Mouse (Mus musculus) gastrocnemius, adult 2 months (tissue): ENCODE data around the gene Sun2. TPM values are rescaled to one million over a fixed set of nuclear protein-coding genes. Genes with fewer than 3 reads are reported as not detected.
A peak's percentile ranks its signal among the peaks of the same experiment; 100 is the strongest.

Experiments used
- DNase-seq: peaks from one replicate; pipeline ENCODE4 v3.0.0; 2022
- H3K27ac ChIP-seq: fragments of 200-600 bp; 2 replicates; pipeline ENCODE4 v1.8.1; 2022; ENCODE audit warnings: mild to moderate bottlenecking
- H3K4me3 ChIP-seq: fragments of 200-600 bp; 2 replicates; pipeline ENCODE4 v1.8.1; 2022; ENCODE audit warnings: mild to moderate bottlenecking, moderate library complexity
- CTCF ChIP-seq: fragments of 200-600 bp; IDR thresholded peaks from 2 replicates; pipeline ENCODE4 v1.8.1; 2022; ENCODE audit warnings: antibody characterized with exemption, mild to moderate bottlenecking, moderate library complexity
- intact Hi-C: fragments of 180-260 bp; cut with DNase I; formaldehyde crosslinking; loops from one replicate; pipeline ENCODE4 v1.15.1; 2025
- total RNA-seq, 2 experiments: library from RNA; stranded (reverse); gene quantifications; 2 replicates each; pipeline ENCODE4 v1.2.3; 2021

Sun2 gene
- total RNA-seq, 2 experiments from 2014 or later: 88.4 to 92.5 TPM

DNA sequence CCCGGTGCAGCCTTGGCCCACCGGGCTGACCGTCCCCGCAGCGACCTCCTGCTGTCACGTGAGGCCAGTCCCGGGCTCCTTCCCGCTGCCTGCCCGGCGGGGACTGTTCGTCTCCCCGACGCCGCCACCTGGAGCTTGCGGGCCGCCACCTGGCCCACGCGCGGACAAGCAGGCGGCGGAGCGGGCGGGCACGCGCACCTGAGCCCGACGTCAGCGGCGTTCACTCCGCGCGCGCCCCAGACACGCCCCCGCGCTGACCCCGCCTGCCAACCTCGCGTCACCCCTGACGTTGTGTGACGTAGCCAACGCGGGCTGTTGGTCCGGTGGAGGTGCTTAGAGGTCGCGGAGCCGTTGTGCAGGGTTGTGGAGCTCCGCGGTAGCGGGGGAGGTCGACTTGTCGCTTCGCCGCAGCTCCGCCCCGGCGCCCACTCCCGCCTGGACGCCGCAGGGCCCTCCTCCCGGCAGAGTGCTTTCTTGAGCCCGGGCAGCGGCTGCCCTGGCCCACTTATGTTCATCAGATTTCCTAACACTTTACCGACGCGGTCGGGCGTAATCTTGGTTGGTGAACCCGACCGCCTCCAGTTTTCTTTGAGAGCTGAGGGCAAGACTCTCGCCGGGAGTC lies 54.6 kb downstream of the Sun2 start, which contains the start of gene Josd1:
TSS of gene Josd1 (minus strand) at position 274 of the 622 bp plus-strand sequence.
- intact Hi-C loops: loop anchor here (10.0 kb wide), 1 partner anchor 143 kb away; the partner anchor contains the start of gene Ddx17
- Histone ChIP-seq H3K4me3 (peak within 1 kb of the TSS; percentile 90), H3K27ac (peak within 1 kb of the TSS; percentile 98)
- peak; percentile 98 for DNase-seq
- no peak for TF ChIP-seq CTCF

DNA sequence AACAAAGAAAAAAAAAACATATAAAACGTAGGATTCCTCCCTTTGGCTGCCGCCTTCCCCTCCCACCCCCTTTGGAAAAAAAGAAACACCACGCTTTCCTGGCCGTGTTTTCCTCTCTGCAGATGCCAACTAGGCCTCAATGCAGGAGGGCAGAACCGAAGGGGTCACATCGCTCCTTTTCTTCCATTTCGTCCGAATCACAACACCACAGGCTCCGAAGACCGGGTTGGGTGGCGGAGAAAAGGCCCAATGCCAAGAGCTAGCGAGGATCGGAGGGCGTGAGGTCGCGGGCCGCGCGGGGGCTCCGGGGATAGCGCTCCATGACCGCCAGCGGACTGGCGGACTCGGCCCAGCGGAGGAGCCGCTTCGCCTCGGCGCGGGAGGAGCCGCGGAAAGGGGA lies 55.2 kb downstream of the Sun2 start:
- Histone ChIP-seq H3K4me3 (peak overlapping the region; percentile 90), H3K27ac (peak overlapping the region; percentile 98)
- TF ChIP-seq CTCF: no peak
- intact Hi-C loops: loop anchor here (10.0 kb wide), 1 partner anchor 142 kb away; the partner anchor contains the start of gene Ddx17
- DNase-seq: no peak

DNA sequence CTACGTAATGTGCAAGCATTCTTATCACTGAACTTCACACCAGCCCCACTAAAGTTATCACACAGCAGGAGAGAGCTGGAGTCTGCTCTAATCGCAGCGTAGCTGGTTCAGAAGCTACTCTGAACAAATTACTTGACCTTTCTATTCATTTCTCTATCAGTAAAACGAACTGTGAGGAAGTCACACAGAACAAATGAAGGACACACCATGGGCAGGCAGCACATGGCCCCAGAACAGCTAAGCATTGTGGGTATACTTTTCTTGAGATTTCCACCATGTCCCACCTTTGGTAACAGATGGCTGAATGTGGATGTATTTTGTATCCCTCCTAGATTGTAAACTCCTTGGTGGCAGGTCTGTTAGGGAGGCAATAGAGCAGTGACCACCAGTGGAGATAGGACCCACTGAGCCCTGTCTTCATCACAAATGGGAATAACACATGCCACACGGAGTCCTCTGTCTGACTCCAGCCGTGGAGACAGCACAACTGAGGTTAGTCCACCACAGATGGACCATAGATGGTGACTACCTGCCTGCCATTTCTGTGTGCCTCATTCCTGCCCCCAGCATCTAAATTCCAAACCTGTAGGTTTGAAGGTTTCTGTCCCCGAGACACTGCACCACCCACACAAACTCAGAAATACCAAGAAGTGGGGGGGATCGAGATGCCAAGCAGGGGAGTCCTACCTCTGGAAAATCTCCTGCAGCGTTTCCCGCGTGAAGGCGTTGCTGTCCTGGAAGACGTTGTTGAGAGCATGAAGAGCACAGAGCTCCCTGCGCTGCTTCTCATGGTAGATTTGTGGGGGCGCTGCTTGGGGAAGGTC lies 56.1 kb downstream of the Sun2 start:
- TF ChIP-seq CTCF: no peak
- intact Hi-C loops: loop anchor here (10.0 kb wide), 1 partner anchor 141 kb away; the partner anchor contains the start of gene Ddx17
- peak overlapping the region; percentile 90 for H3K4me3 ChIP-seq
- no peak for DNase-seq
- peak overlapping the region; percentile 98 for H3K27ac ChIP-seq

DNA sequence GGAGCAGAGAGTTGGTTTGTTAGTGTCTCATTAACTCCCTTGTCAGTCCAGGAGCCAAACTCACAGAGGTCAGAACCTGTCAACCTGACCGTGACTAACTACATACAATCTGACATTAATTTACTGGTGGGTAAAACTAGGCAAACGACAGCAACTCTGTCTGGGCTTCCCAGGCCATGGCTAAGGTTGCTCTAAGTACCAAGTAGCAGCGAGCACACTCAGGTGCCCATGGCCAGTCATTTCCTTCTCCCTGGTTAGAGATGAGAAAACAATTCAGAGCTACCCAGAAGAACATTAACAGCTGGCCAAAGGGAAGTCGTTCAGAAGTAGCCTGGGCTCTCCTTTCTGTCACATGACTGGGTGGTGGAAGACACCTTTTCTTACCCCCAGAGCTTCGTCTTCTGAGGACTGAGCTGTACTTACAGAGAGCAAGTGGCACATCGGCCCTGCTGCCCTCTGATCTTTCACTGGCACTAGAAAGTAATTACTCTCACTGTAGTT lies 57.1 kb downstream of the Sun2 start:
- H3K4me3 ChIP-seq: peak overlapping the region; percentile 90
- TF ChIP-seq CTCF: no peak
- intact Hi-C loops: loop anchor here (10.0 kb wide), 1 partner anchor 140 kb away; the partner anchor contains the start of gene Ddx17
- H3K27ac ChIP-seq: peak overlapping the region; percentile 98
- DNase-seq: no peak

DNA sequence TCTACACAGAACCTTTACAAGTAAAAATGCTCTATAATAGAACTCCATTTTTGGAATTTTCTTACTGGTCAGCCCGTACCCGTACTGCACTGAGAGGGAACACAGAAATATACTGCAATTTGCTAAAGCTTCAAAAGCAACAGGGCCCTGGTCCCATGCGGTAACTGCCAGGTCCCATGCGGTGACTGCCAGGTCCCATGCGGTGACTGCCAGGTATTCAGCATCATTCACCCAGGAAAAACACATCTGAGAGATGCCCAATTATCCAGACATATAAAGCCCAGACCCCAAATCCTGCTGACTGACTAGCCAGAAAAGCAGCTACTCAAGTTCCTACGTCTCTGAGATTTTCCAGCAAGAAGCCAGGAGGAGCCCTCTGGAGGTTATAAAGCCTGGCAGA lies 57.7 kb downstream of the Sun2 start:
- H3K27ac ChIP-seq: peak overlapping the region; percentile 98
- peak overlapping the region; percentile 90 for H3K4me3 ChIP-seq
- DNase-seq: no peak
- TF ChIP-seq CTCF: no peak
- intact Hi-C loops: loop anchor here (10.0 kb wide), 1 partner anchor 140 kb away; the partner anchor contains the start of gene Ddx17

DNA sequence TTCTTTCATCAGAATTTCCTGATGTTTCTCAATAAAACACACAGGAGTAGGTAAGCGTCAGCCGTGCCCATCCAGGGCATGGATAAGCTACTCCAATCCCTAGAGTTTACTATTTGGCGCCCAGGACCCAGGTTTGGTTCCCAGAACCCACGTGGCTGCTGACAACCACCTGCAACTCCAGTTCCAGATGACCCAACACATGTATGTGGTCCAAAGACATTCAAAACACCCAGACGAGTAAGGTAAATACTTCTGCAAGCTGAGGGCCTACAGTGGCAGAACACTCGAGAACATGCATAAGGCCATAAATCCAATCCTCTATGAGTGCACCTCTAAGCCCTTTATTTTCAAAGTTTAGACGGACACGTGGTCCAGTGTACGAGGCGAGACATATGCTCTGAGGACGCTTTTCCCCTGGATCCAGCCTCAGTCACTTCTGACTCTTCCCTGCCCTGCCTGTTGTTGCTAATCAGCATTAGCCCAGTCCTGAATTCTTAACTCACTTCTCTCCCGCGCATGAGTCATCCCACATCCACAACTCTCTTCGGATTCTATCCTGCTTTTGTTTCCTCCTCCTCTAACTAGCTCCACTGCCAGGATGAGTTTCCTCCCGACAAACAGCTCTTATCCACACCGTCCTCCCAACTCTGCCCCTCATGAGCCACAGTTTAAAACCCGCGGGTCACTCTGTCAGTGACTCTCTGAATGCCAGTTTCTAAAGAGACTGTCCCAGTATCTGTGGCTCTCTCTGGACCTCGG lies 58.5 kb downstream of the Sun2 start:
- peak overlapping the region; percentile 90 for H3K4me3 ChIP-seq
- no peak for TF ChIP-seq CTCF
- intact Hi-C loops: loop anchor here (1.0 to 10.0 kb wide), 2 partner anchors 13 to 139 kb away; partner anchors contain the start of gene Ddx17
- peak overlapping the region; percentile 98 for H3K27ac ChIP-seq
- DNase-seq: no peak

DNA sequence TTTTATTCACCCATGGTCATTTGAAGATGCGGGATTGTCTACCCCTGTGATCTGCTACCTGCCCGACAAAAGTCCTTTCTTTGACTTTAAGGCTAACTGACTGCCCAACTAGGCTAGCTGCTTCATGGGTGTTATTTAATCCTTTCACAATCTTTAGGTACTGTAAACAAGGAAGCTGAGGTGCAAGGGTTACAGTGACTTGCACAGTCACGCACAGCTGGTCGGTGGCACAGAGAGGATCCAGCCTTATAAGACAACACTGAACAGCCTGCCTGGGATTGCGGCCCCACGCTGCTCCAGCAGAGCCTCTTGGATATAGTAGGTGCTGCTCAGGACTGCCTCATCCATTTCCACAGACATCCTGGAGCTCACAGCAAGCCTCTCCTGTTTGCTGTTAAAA lies 59.2 kb downstream of the Sun2 start:
- TF ChIP-seq CTCF: no peak

DNA sequence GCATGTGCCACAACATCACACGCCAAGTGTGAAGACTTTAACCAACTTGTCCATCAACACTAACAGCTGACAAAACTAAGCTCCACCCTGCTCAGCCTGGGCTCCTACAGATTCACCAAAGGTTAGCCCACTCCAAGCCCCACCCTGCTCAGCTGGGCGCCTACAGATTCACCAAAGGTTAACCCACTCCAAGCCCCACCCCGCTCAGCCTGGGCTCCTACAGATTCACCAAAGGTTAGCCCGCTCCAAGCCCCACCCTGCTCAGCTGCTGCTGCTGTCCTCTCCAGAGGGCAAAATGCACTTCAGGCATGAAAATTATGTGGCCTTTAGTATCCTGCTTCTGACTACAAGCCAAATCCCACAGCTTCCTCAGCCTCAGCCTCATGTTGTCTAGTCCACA lies 60.4 kb downstream of the Sun2 start:
- no peak overlapping the region for H3K4me3 ChIP-seq
- intact Hi-C loops: loop anchor here (10.0 kb wide), 1 partner anchor 137 kb away; the partner anchor contains the start of gene Ddx17
- no peak for DNase-seq
- TF ChIP-seq CTCF: no peak
- peak overlapping the region; percentile 54; the same call in 1 of the 2 replicates for H3K27ac ChIP-seq

More for the DNA sequence above, 59.2 kb downstream of the Sun2 start:
- peak overlapping the region; percentile 98 for H3K27ac ChIP-seq
- intact Hi-C loops: loop anchor here (1.0 to 10.0 kb wide), 2 partner anchors 12 to 138 kb away; partner anchors contain the start of gene Ddx17
- H3K4me3 ChIP-seq: peak overlapping the region; percentile 25; the same call in 1 of the 2 replicates
- no peak for DNase-seq

DNA sequence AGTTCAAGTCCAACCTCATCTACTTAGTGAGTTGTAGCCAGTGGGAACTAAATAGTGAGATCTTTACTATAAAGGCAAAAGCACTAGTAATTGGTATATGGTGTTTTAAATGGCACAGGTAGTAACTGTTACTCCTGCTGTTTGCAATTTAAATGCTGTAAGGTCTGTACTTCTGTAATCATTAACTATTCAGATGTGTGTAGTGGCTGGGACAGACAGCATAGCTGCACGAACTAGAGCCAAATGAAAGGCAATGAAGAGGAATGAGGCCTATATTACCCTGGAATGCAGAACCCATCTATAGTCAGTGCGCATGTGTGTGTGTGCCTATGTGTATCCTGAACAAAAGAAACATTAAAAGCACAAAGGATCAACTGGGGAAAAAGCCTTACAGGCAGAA lies 64.4 kb downstream of the Sun2 start:
- TF ChIP-seq CTCF: no peak
- Histone ChIP-seq H3K27ac (no peak overlapping the region), H3K4me3 (no peak overlapping the region)
- no peak for DNase-seq
- intact Hi-C loops: no loop called here

Other genes with a start within 250 kb of the Sun2 start
- under 1 TPM in 1 of 2 experiments, not detected in 1; 0.10 TPM for gene Kcnj4, start 237.3 kb downstream of the Sun2 start, total RNA-seq
- 1 to 10 TPM; 1.9 to 3.7 TPM for gene Kdelr3, start 226.1 kb downstream of the Sun2 start, total RNA-seq
- gene Ddx17, start 195.8 kb downstream of the Sun2 start, total RNA-seq: 10 to 100 TPM; 80.2 to 86.8 TPM
- not detected for gene Dmc1, start 137.4 kb downstream of the Sun2 start, total RNA-seq
- under 1 TPM; 0.47 to 0.84 TPM for gene Fam227a, start 83.6 kb downstream of the Sun2 start, total RNA-seq
- 10 to 100 TPM; 11.8 to 15.6 TPM for gene Cby1, start 83.3 kb downstream of the Sun2 start, total RNA-seq
- gene Tomm22, start 71.7 kb downstream of the Sun2 start, total RNA-seq: 10 to 100 TPM; 52.8 to 78.6 TPM
- 10 to 100 TPM; 12.3 to 18.7 TPM for gene Josd1, start 54.6 kb downstream of the Sun2 start, total RNA-seq
- 10 to 100 TPM; 24.4 to 28.5 TPM for gene Gtpbp1, start 51.7 kb downstream of the Sun2 start, total RNA-seq
- 1 to 10 TPM; 4.2 to 6.2 TPM for gene Dnal4, start 35.3 kb upstream of the Sun2 start, total RNA-seq
- 1 to 10 TPM in 1 of 2 experiments, under 1 TPM in 1; 0.46 to 1.0 TPM for gene Nptxr, start 62.2 kb upstream of the Sun2 start, total RNA-seq
- under 1 TPM; 0.22 to 0.38 TPM for gene Npcd, start 91.7 kb upstream of the Sun2 start, total RNA-seq
- gene Cbx6, start 92.2 kb upstream of the Sun2 start, total RNA-seq: 10 to 100 TPM in 1 of 2 experiments, 1 to 10 TPM in 1; 8.4 to 12.6 TPM
- 1 to 10 TPM; 2.4 to 2.6 TPM for gene Apobec3, start 149.1 kb upstream of the Sun2 start, total RNA-seq
- 10 to 100 TPM; 18.9 to 19.6 TPM for gene Cbx7, start 228.6 kb upstream of the Sun2 start, total RNA-seq